Mouse (Mus musculus) lung, postnatal 25 days (tissue): ENCODE results near the gene Lep.

Experiments
- DNase-seq: peaks from one replicate; pipeline ENCODE4 v3.0.0; 2022; ENCODE audit warnings: low spot score

The Lep gene

DNA sequence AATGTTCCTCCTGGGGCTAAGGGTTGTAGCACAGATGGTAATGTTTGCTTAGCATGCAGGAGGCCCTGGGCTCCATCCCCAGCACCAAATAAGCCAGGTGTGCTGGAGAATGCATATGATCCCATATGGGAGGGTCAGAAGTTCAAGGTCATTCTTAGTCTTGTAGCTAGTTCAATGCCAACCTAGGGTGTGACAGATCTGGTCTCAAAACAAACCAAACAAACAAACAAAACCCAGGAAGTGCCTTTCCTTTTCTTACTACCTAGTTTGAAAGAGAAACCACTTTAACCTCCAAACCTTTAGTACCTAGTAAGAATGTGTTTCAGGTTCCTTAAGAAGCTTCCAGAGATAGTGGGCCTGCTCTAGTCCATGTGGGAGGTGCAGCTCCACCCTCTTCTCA, 58.2 kb downstream of the Lep start:
- no peak for DNase-seq

DNA sequence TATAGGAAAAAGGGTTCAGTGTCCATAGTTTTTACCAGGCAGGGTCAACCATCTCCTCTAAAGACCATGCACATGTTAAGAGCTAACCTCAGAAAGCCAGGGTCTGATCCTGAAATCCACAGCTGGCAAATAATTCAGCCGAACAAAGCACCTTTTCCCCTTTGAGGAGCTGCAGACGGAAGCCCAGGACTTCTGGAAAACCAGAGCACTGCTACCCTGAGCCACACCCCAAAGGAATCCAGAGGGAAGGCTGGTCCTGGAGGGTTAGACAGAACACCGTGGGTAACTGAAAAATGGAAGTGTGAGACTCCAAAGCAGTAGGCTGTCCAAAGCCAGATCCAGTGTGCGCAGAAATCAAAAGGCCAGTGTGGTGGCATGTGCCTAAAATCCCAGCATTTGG, 58.9 kb downstream of the Lep start:
- no peak for DNase-seq

DNA sequence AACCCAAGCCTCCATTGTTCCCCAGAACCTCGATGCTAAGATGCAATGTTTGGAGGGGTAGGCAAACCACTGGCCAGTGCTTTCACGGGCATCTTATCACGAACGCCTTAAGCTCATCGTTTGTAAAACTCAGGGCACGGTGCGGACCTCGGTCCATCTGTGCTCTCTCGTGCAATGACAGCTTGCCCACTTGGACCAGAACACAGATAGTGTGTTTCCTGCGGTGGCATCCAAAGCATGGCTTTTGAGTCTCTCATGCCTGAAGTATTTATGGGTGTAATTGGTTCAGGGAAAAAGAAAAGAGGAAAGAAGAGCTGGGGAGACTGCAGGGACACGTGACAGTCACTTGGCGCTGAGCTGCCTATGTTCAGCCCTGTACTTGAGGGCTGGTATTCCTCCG, 60.0 kb downstream of the Lep start:
- DNase-seq, result no peak
